Mouse (Mus musculus) heart, embryonic 14.5 days (tissue): Measurements from ENCODE around the gene Tom1. TPM values are rescaled to one million over a fixed set of nuclear protein-coding genes. Genes with fewer than 3 reads are reported as not detected.

Experiments used
- ATAC-seq: fragments of 200-750 bp; cut with Nextera tagmentation; 2 replicates; pipeline ENCODE4 v1.8.0; 2017; ENCODE audit warnings: low read depth, moderate TSS enrichment; ENCODE audit not compliant: insufficient number of reproducible peaks, insufficient read depth, low FRiP score
- H3K27ac ChIP-seq, 2 experiments: fragments of 200-500 bp in 1 of 2; fragments of 300-500 bp in 1 of 2; sonication (generic) in 1 of 2; replicated peaks in 1 of 2; 2 replicates each; pipeline ENCODE4 v1.5.1; 2012 to 2014; ENCODE audit warnings: low read depth in 2 of 2, low read length in 2 of 2, control low read depth in 1 of 2, mild to moderate bottlenecking in 1 of 2, mixed read lengths in 1 of 2; ENCODE audit not compliant: control insufficient read depth in 1 of 2, insufficient read depth in 1 of 2
- H3K27me3 ChIP-seq: fragments of 300-500 bp; sonication (generic); 2 replicates; pipeline ENCODE4 v1.6.1; 2014; ENCODE audit warnings: mild to moderate bottlenecking, low read length, control low read depth; ENCODE audit not compliant: control insufficient read depth, insufficient read depth
- H3K36me3 ChIP-seq: fragments of 300-500 bp; sonication (generic); 2 replicates; pipeline ENCODE4 v1.6.1; 2014; ENCODE audit warnings: mild to moderate bottlenecking, control low read depth, low read length, mixed read lengths; ENCODE audit not compliant: control insufficient read depth, insufficient read depth
- H3K4me1 ChIP-seq, 2 experiments: fragments of 200-500 bp in 1 of 2; fragments of 300-500 bp in 1 of 2; sonication (generic) in 1 of 2; 2 replicates each; pipeline ENCODE4 v1.6.1; 2012 to 2014; ENCODE audit warnings: low read length in 2 of 2, control low read depth in 1 of 2, mixed read lengths in 1 of 2; ENCODE audit not compliant: control insufficient read depth in 2 of 2, insufficient read depth in 2 of 2
- H3K4me2 ChIP-seq: fragments of 300-500 bp; sonication (generic); 2 replicates; pipeline ENCODE4 v1.6.1; 2014; ENCODE audit warnings: mild to moderate bottlenecking, low read length
- H3K4me3 ChIP-seq, 2 experiments: fragments of 200-500 bp in 1 of 2; fragments of 300-500 bp in 1 of 2; sonication (generic) in 1 of 2; 2 replicates each; pipeline ENCODE4 v1.5.1; 2012 to 2014; ENCODE audit warnings: low read length in 2 of 2, mild to moderate bottlenecking in 2 of 2, control low read depth in 1 of 2, low read depth in 1 of 2, moderate library complexity in 1 of 2; ENCODE audit not compliant: control insufficient read depth in 1 of 2, insufficient read depth in 1 of 2
- H3K9ac ChIP-seq: fragments of 300-500 bp; sonication (generic); 2 replicates; pipeline ENCODE4 v1.6.1; 2014; ENCODE audit warnings: mild to moderate bottlenecking, low read length
- H3K9me3 ChIP-seq: fragments of 300-500 bp; sonication (generic); 2 replicates; pipeline ENCODE4 v1.6.1; 2016; ENCODE audit warnings: low read length, control low read depth; ENCODE audit not compliant: control insufficient read depth
- WGBS: fragments of 180-500 bp; shearing (Covaris S2); extraction: QIAGEN DNeasy Blood & Tissue Kit; methylation state at CpG from one replicate; pipeline ENCODE4 v1.1.7; 2014; 5-methylcytosine and 5-hydroxymethylcytosine counted together
- polyA plus RNA-seq: library from polyadenylated mRNA; unstranded; fragments of >200 nt; fragmentation: Nextera tagmentation; extraction: Ambion mirVana; gene quantifications from 2 replicates; pipeline ENCODE4 v1.2.1, GENCODE M21; 2014

The Tom1 gene
- polyA plus RNA-seq, 1 experiment from 2014 or later, result 45.9 TPM

GRCm38 (mm10) chr8:75008826-75009225, 24.7 kb upstream of the Tom1 start:
- Histone ChIP-seq H3K4me3 (no peak overlapping the region), H3K9me3 (no peaks in the 10 kb centered on the region), H3K27ac (no peak overlapping the region), H3K4me1 (peaks cover 0 to 4% of the 10 kb centered on the region in 2 experiments; a peak in 2 of 4 replicates), H3K36me3 (peaks cover 53% of the 10 kb centered on the region), H3K27me3 (no peaks in the 10 kb centered on the region), H3K4me2 (no peak overlapping the region), H3K9ac (no peak overlapping the region)
- ATAC-seq, result no peak
- WGBS, result 85% methylated on average over 2 of the region's 2 CpGs

GRCm38 (mm10) chr8:75013557-75013956, 19.9 kb upstream of the Tom1 start:
- WGBS, result 44% methylated on average over 2 of the region's 2 CpGs
- Histone ChIP-seq H3K9me3 (no peaks in the 10 kb centered on the region), H3K36me3 (peaks cover 31% of the 10 kb centered on the region), H3K4me2 (no peak overlapping the region), H3K4me1 (peaks cover 6 to 18% of the 10 kb centered on the region in 2 experiments), H3K9ac (no peak overlapping the region), H3K4me3 (no peak overlapping the region), H3K27me3 (no peaks in the 10 kb centered on the region), H3K27ac (no peak overlapping the region)
- ATAC-seq, result no peak

- WGBS, result 55% methylated on average over 3 of the region's 3 CpGs
- no peak overlapping the region for H3K27ac ChIP-seq
Measured at GRCm38 (mm10) chr8:75013964-75014363, 19.5 kb upstream of the Tom1 start.

GRCm38 (mm10) chr8:75015981-75016380, 17.5 kb upstream of the Tom1 start:
- Histone ChIP-seq H3K27me3 (no peaks in the 10 kb centered on the region), H3K4me1 (peaks cover 8 to 20% of the 10 kb centered on the region in 2 experiments), H3K36me3 (peaks cover 24% of the 10 kb centered on the region), H3K9me3 (no peaks in the 10 kb centered on the region), H3K9ac (no peak overlapping the region), H3K27ac (no peak overlapping the region), H3K4me3 (no peak overlapping the region), H3K4me2 (no peak overlapping the region)
- WGBS, result 69% methylated on average over 2 of the region's 2 CpGs
- no peak for ATAC-seq

More at GRCm38 (mm10) chr8:75013964-75014363, 19.5 kb upstream of the Tom1 start:
- Histone ChIP-seq H3K4me1 (peaks cover 8 to 20% of the 10 kb centered on the region in 2 experiments), H3K9ac (no peak overlapping the region), H3K4me2 (no peak overlapping the region), H3K27me3 (no peaks in the 10 kb centered on the region), H3K36me3 (peaks cover 27% of the 10 kb centered on the region), H3K4me3 (no peak overlapping the region), H3K9me3 (no peaks in the 10 kb centered on the region)
- no peak for ATAC-seq

GRCm38 (mm10) chr8:75016422-75016821, 17.1 kb upstream of the Tom1 start:
- WGBS, result 81% methylated on average over 1 of the region's 1 CpGs
- no peak overlapping the region for H3K9ac ChIP-seq
- ATAC-seq, result no peak

GRCm38 (mm10) chr8:75018274-75018972, 15.1 kb upstream of the Tom1 start:
- Histone ChIP-seq H3K36me3 (peaks cover 47% of the 10 kb centered on the region), H3K27ac (no peak overlapping the region)

More at GRCm38 (mm10) chr8:75016422-75016821, 17.1 kb upstream of the Tom1 start:
- Histone ChIP-seq H3K36me3 (peaks cover 27% of the 10 kb centered on the region), H3K4me2 (no peak overlapping the region), H3K27ac (no peak overlapping the region), H3K4me1 (peaks cover 8 to 20% of the 10 kb centered on the region in 2 experiments), H3K4me3 (no peak overlapping the region), H3K9me3 (no peaks in the 10 kb centered on the region), H3K27me3 (no peaks in the 10 kb centered on the region)

GRCm38 (mm10) chr8:75023660-75024316, 9.7 kb upstream of the Tom1 start:
- Histone ChIP-seq H3K4me3 (no peak overlapping the region), H3K27me3 (no peaks in the 10 kb centered on the region), H3K27ac (no peak overlapping the region), H3K9ac (no peak overlapping the region), H3K36me3 (peaks cover 77% of the 10 kb centered on the region), H3K9me3 (no peaks in the 10 kb centered on the region), H3K4me2 (no peak overlapping the region), H3K4me1 (no peaks in the 10 kb centered on the region)
- ATAC-seq, result no peak
- WGBS, result 81% methylated on average over 3 of the region's 3 CpGs

More at GRCm38 (mm10) chr8:75018274-75018972, 15.1 kb upstream of the Tom1 start:
- Histone ChIP-seq H3K4me2 (no peak overlapping the region), H3K9me3 (no peaks in the 10 kb centered on the region), H3K4me1 (peaks cover 8 to 20% of the 10 kb centered on the region in 2 experiments), H3K4me3 (no peak overlapping the region), H3K9ac (no peak overlapping the region), H3K27me3 (no peaks in the 10 kb centered on the region)
- ATAC-seq, result no peak
- 17% methylated on average over 5 of the region's 5 CpGs for WGBS
